Mouse (Mus musculus) urinary bladder, postnatal 10 days (tissue): Measurements from ENCODE around the gene Gm17467.
"Not testable (repeated sequence)": the region's sequence is repeated elsewhere in the genome, so short reads cannot be mapped to it uniquely, and the experiment has no call there.

Experiments used
- DNase-seq: peaks from one replicate; pipeline ENCODE4 v3.0.0; 2022; ENCODE audit warnings: low spot score

Gm17467 gene

GRCm38 (mm10) chrX:123704691-123705090 lies at the start of gene Gm17467:
TSS of gene Gm17467 (minus strand) at chrX:123704791.
- not testable (repeated sequence) for DNase-seq
